Mouse (Mus musculus) small intestine, adult 2 months (tissue): ENCODE data around the gene Reg4. TPM values are rescaled to one million over a fixed set of nuclear protein-coding genes. Genes with fewer than 3 reads are reported as not detected.

Experiments
- H3K27ac ChIP-seq: fragments of 200-500 bp; 2 replicates; pipeline ENCODE4 v1.5.1; 2012; ENCODE audit warnings: low read depth, low read length, control low read depth, inconsistent platforms; ENCODE audit not compliant: insufficient read depth
- H3K27me3 ChIP-seq: fragments of 200-500 bp; 2 replicates; pipeline ENCODE4 v1.6.1; 2012; ENCODE audit warnings: mild to moderate bottlenecking, moderate library complexity, low read length, inconsistent platforms; ENCODE audit not compliant: control insufficient read depth, insufficient read depth
- H3K36me3 ChIP-seq: fragments of 200-500 bp; 2 replicates; pipeline ENCODE4 v1.6.1; 2012; ENCODE audit warnings: mild to moderate bottlenecking, low read length, control low read depth, inconsistent platforms; ENCODE audit not compliant: control insufficient read depth, insufficient read depth
- H3K4me1 ChIP-seq: fragments of 200-500 bp; 2 replicates; pipeline ENCODE4 v1.6.1; 2012; ENCODE audit warnings: low read length, inconsistent platforms, mixed read lengths; ENCODE audit not compliant: control insufficient read depth, insufficient read depth, insufficient read length
- H3K4me3 ChIP-seq: fragments of 200-500 bp; 2 replicates; pipeline ENCODE4 v1.5.1; 2012; ENCODE audit warnings: low read depth, mild to moderate bottlenecking, control low read depth, inconsistent platforms, low read length, moderate library complexity
- CTCF ChIP-seq: fragments of 200-500 bp; IDR thresholded peaks from 2 replicates; pipeline ENCODE4 v1.5.1; 2012; ENCODE audit warnings: low read depth, mild to moderate bottlenecking, control low read depth, inconsistent platforms, low read length, moderate library complexity, mixed read lengths; ENCODE audit not compliant: insufficient replicate concordance, insufficient read length; ENCODE audit errors: extremely low read depth
- POLR2A ChIP-seq: fragments of 200-500 bp; IDR thresholded peaks from 2 replicates; pipeline ENCODE4 v1.6.1; 2012; ENCODE audit warnings: low read depth, mild to moderate bottlenecking, control low read depth, inconsistent platforms, low read length, moderate library complexity
- WGBS: fragments of 180-500 bp; shearing (Covaris S2); methylation state at CpG from one replicate; pipeline ENCODE4 v1.1.7; 2018; 5-methylcytosine and 5-hydroxymethylcytosine counted together
- polyA plus RNA-seq: library from polyadenylated mRNA; depleted of rRNA; stranded (reverse); fragments of >200 nt; gene quantifications from 2 replicates; pipeline ENCODE4 v1.2.3, GENCODE M21; 2012

The Reg4 gene
- polyA plus RNA-seq, 1 experiment, result 67.3 TPM

DNA sequence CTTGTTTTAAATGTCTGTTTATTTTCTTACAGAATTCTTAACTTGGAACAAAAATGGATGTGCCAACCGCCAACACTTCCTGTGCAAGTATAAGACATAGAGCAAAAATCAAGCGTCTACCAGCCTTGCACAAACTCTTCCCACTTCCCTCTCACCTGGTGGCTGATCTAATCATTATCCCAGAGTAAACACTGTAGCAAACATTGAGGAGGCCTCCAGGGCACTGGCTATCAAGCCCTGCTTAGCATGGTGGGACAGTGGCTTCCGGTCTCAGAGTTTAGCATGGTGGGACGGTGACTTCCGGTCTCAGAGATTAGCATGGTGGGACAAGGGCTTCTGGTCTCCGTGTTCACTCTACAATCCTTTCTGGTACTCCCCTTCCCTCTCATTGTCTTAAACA lies 14.3 kb downstream of the Reg4 start:
- no peaks in the 10 kb centered on the region for H3K27me3 ChIP-seq
- TF ChIP-seq POLR2A (no peak), CTCF (no peak)
- no peak overlapping the region for H3K4me3 ChIP-seq
- 23% methylated on average over 6 of the region's 6 CpGs for WGBS
- H3K4me1 ChIP-seq, result peaks cover 3% of the 10 kb centered on the region; the same call in 1 of the 2 replicates
- H3K36me3 ChIP-seq, result no peaks in the 10 kb centered on the region
- H3K27ac ChIP-seq, result no peak overlapping the region

DNA sequence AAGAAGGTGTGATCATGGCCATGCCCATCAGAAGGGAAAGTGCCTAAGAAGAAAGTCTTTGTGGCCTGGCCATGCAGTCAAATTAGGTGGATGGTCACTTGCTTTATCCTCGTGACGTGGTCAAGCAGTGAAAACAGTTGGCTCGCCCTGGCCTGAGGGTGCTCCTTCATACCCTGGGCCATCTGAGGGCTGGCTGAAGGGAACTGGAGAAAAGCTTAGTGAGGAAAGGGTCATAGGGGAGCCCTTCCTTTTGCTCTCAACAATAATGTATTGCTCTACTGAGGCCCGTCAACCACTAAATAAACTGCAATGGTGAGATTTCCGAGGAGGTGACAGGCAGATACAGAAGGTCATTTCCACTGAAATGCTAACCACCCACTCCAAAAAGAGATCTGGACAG lies 15.3 kb downstream of the Reg4 start:
- Histone ChIP-seq H3K27me3 (no peaks in the 10 kb centered on the region), H3K27ac (no peak overlapping the region), H3K4me1 (peaks cover 4% of the 10 kb centered on the region; the same call in 1 of the 2 replicates), H3K4me3 (no peak overlapping the region), H3K36me3 (no peaks in the 10 kb centered on the region)
- TF ChIP-seq POLR2A, result no peak
- TF ChIP-seq CTCF, result no peak
- 89% methylated on average over 5 of the region's 5 CpGs for WGBS

DNA sequence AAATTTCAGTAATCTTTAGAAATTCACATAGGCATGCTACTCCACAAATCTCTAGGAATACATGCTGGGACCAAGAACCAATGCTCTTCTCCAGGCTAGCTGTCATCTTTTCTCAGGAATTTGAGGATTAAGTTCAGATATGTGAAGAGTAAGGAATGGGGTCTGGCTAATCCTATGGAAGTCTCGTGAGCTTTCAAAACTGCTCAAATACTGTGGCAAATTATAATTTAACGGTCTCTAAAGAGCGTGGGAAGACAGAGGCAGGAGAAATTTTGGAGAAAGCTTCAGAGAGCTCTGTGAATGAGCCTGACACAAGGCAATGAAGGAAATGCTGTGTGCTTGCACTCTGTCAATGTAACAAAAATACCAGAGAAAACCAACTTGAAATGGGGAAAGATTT lies 16.2 kb downstream of the Reg4 start:
- H3K27ac ChIP-seq, result no peak overlapping the region
- H3K36me3 ChIP-seq, result no peaks in the 10 kb centered on the region
- peaks cover 9% of the 10 kb centered on the region; the same call in 1 of the 2 replicates for H3K4me1 ChIP-seq
- TF ChIP-seq CTCF (no peak), POLR2A (no peak)
- WGBS, result 96% methylated on average over 3 of the region's 3 CpGs
- H3K4me3 ChIP-seq, result no peak overlapping the region
- H3K27me3 ChIP-seq, result no peaks in the 10 kb centered on the region

DNA sequence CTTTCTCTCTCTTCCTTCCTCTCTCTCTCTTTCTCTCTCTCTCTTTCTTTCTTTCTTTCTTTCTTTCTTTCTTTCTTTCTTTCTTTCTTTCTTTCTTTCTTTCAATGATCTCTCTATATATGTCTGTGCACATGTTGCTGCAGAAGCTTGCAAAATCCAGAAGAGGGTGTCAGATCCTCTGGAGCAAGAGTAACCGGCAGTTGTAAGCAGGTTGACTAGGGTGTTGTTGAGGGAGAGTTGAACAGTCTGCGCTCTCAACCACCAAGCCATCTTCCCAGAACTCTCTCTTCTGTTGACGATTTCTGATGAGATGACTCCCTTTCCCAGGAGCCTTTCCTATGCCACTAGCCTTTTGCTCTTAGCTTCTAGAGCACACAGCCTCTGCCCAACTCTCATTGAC lies 20.1 kb downstream of the Reg4 start:
- Histone ChIP-seq H3K4me1 (peaks cover 7% of the 10 kb centered on the region; the same call in 1 of the 2 replicates), H3K36me3 (no peaks in the 10 kb centered on the region), H3K4me3 (no peak overlapping the region), H3K27me3 (no peaks in the 10 kb centered on the region), H3K27ac (no peak overlapping the region)
- TF ChIP-seq CTCF (no peak), POLR2A (no peak)
- WGBS, result 51% methylated on average over 3 of the region's 3 CpGs

DNA sequence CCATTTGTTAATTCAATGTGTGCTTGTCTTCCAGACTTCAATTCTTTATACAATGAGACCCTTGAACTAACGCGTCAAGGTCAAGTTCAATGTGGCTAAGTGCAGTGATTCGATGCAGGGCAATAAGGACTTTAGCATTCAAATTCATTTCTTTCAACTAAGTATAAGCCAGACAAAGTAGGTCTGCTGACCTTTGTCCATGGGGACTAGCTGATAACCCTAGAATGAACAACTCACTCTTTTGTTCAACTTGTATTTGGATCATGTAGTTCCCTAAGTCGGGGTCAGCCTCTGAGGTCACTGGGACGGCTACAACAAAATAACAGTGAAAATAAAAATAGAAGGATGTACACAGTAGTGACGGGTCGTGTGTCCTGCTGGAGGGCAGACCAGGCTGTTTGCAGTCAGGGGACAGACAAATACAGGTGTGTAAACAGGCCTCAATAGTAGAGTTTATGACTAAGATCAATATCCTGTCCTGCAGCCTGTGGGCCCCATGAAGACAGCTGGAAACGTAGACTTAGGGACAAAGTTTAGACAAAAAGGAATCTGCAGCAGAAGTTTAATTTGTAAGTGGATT lies 20.6 kb downstream of the Reg4 start:
- no peak overlapping the region for H3K27ac ChIP-seq
- TF ChIP-seq POLR2A (no peak), CTCF (no peak)
- no peaks in the 10 kb centered on the region for H3K36me3 ChIP-seq
- WGBS, result 34% methylated on average over 8 of the region's 8 CpGs
- H3K4me1 ChIP-seq, result peaks cover 7% of the 10 kb centered on the region; the same call in 1 of the 2 replicates
- H3K4me3 ChIP-seq, result no peak overlapping the region
- no peaks in the 10 kb centered on the region for H3K27me3 ChIP-seq

DNA sequence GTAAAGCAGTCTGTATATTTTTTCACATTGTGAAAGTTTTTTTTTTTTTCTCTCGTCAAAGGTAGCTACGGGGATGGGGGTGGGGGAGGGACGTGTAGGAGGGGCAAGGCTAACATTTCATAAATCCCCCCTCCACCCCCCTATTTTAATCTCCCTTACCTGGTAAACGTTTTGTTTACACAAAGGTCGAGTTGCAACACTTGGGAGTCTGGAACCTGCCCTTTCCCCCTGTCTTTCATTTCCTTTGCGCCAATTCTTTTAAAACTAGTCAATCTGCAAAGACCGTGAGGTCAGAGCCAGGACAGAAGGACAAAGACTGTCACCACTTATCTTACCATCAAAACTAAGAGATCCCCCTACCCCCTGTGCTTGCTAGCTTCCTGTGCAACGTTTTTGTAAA lies 23.9 kb downstream of the Reg4 start:
- Histone ChIP-seq H3K4me3 (no peak overlapping the region), H3K27ac (no peak overlapping the region), H3K27me3 (no peaks in the 10 kb centered on the region), H3K4me1 (peaks cover 17% of the 10 kb centered on the region; the same call in 1 of the 2 replicates), H3K36me3 (no peaks in the 10 kb centered on the region)
- 10% methylated on average over 8 of the region's 8 CpGs for WGBS
- TF ChIP-seq CTCF, result no peak
- TF ChIP-seq POLR2A, result no peak

DNA sequence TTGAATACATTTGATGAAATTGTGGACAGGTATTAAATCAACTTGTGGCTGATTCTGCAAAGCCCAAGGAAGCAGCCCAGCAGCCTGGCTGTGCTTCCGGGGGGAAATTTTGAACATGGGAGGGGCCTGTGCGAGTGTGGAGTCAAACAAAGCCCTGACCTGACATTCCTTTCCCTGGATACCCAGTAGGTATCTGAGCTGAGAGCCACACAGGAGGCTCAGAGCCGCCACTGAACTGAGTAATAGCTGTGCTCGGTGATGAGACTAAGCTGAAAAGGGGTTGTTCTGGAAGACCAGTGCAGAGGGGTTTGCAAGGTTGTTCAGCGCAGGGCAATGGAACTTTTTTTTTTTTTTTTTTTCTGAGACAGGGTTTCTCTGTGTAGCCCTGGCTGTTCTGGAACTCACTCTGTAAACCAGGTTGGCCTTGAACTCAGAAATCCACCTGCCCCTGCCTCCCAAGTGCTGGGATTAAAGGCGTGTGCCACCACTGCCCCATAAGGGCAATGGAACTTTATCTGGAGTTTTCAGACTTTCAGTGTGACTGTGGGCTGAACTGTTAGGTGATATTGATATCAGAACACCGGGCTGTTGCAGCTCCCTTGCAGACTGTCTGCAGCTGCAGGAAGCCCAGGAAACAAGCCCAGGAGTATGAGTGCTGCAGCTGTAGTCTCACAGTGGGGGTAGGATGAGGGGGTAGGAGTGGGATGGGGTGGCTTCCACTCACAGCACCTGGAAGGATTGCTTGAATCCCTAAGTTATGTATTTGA lies 25.2 kb downstream of the Reg4 start:
- Histone ChIP-seq H3K4me3 (no peak overlapping the region), H3K27me3 (no peaks in the 10 kb centered on the region), H3K36me3 (no peaks in the 10 kb centered on the region), H3K27ac (no peak overlapping the region), H3K4me1 (peaks cover 16% of the 10 kb centered on the region; the same call in 1 of the 2 replicates)
- 66% methylated on average over 7 of the region's 7 CpGs for WGBS
- TF ChIP-seq CTCF (no peak), POLR2A (no peak)
